Mouse (Mus musculus): ENCODE data around the gene Sec61a2. TPM values are rescaled to one million over a fixed set of nuclear protein-coding genes. Genes with fewer than 3 reads are reported as not detected.

Gene Sec61a2
- 57.6 and 72.1 TPM in 2 replicates for polyA plus RNA-seq (2012; rRNA removed)

DNA sequence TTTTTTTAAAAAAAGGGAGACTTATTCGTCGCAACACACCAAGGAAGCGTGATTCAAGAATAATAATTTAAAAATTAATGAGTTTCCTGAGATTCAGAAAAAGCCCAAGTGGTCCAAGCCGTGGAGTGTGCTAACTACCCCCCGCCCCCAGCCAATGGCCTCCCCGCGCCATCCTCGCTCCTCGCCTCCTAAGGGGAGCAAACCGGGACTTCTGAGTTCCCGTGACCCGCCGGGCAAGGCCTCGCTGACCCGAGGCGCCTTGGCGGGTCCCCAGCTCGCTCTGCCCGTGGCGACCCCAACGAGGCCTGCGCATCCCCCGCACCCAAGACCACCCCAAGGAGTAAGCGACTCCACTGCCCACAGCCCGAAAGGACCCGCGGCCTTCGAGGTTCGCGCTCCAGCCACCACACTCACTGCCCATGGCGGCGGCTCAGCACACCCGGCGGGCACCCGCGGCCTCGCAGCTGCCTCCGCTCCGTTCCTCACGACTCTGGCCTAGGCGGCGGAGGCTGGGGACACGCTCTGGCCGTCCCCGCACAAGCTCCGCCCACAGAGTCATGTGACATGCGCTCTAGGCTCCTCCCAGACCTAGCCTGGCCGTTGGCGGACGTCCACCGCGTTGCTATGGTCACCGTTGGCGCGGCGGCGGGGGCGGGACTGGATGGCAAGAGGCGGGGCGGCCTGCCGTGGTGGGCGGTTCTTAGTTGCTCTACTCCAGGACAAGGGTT is at the start of gene Sec61a2:
Gene Sec61a2 (minus strand): TSS at position 590 of the 728 bp plus-strand sequence.
- peak; percentile 100 for DNase-seq (ENCODE audit: low spot score)

- DNase-seq (ENCODE audit: low spot score): no peak
Measured at GRCm38 (mm10) chr2:5943071-5943470, 47.8 kb upstream of the Sec61a2 start.

DNA sequence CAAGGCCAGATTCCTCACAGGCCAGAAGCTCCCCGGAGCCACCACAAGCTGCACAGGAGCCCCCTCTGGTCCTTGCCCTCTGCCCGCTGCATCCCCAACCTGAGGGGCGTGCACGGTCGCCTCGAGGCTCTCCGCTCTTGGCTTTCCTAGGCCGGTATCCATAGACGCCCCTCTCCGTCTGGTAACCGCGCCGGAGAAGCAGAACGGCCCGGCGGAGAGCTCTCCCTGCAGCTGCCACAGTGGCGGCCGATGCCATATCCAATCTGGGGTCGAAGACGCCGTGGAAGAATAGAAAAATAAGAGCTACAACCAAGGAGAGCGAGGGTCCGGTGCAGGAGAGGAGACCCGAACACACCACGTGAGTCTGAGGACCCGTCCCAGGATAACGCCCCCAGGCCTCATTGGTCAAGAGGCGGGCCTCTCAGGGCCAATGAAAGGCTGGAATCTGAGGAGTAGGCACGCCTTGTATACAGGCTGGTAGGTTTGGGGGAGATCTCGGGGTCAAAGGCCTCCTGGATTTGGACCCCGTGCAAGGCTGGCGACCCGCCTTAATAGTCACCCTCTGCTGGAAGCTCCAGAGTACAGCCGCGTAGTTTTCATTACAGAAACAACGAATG is 47.3 kb upstream of the Sec61a2 start, which contains the start of gene Dhtkd1:
Gene Dhtkd1 (minus strand): TSS at position 377 of the 617 bp plus-strand sequence.
- peak; percentile 31 for DNase-seq (ENCODE audit: low spot score)

GRCm38 (mm10) chr2:5941861-5942415 is 46.7 kb upstream of the Sec61a2 start:
- no peak for DNase-seq (ENCODE audit: low spot score)

DNA sequence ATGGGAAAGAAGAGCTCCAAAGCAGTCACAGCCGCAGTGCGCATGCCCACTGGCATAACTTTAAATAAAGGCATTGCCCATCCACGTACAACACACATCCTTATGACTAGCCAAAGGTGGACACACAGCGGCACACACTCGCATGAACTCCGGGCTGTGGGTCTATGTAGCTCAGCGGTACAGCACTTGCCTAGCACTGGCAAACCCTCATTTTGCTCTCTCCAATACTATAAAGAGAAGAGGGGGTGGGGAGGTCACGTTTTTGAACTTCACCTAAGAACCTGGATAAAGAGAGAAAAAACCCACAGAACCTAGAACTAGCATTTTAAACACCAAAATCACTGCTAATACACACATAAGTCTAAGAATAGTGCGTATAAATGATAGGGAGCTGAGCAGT is 45.7 kb upstream of the Sec61a2 start:
- no peak for DNase-seq (ENCODE audit: low spot score)

- no peak for DNase-seq (ENCODE audit: low spot score)
Measured at GRCm38 (mm10) chr2:5939911-5940310, 44.7 kb upstream of the Sec61a2 start.

GRCm38 (mm10) chr2:5939319-5939718 is 44.1 kb upstream of the Sec61a2 start:
- no peak for DNase-seq (ENCODE audit: low spot score)

DNA sequence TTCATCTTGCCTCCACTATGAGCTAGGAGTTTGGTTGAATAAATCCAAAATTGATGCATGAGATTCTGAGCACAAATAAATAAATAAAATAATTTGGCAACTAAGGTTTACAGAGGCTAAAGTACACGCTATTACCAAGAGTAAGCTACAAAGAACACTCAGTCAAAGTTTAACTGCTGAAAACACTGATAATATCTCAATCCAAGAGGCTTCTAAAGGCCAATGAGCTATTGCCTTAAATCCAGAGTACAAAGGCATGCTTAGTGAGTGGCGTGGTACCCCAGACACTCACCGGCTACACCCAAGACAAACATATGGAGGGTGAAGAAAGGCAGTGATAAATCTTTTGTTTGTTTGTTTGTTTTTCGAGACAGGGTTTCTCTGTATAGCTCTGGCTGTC is 41.3 kb upstream of the Sec61a2 start:
- no peak for DNase-seq (ENCODE audit: low spot score)

DNA sequence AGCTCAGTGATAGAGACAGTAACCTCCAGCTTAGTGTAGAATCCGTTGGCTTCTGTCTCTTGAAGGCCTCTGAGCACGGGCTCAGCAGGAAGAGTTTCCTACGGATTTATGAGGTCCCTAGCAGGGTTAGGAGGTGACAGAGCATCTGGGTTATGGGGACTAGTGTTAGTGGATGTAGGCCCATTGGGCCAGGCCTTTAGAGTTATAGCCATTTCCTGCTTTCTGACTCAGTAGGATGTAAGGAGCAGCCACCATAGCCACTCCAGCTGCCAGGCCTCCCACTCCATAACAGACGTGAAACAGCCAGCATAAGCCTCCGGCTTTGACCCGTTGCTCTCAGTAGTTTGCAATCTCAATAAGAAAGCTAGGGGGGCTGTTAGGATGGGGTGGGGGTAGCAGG is 40.8 kb upstream of the Sec61a2 start:
- DNase-seq (ENCODE audit: low spot score): no peak

GRCm38 (mm10) chr2:5934936-5935335 is 39.7 kb upstream of the Sec61a2 start:
- DNase-seq (ENCODE audit: low spot score): no peak

GRCm38 (mm10) chr2:5931938-5932337 is 36.7 kb upstream of the Sec61a2 start:
- no peak for DNase-seq (ENCODE audit: low spot score)

DNA sequence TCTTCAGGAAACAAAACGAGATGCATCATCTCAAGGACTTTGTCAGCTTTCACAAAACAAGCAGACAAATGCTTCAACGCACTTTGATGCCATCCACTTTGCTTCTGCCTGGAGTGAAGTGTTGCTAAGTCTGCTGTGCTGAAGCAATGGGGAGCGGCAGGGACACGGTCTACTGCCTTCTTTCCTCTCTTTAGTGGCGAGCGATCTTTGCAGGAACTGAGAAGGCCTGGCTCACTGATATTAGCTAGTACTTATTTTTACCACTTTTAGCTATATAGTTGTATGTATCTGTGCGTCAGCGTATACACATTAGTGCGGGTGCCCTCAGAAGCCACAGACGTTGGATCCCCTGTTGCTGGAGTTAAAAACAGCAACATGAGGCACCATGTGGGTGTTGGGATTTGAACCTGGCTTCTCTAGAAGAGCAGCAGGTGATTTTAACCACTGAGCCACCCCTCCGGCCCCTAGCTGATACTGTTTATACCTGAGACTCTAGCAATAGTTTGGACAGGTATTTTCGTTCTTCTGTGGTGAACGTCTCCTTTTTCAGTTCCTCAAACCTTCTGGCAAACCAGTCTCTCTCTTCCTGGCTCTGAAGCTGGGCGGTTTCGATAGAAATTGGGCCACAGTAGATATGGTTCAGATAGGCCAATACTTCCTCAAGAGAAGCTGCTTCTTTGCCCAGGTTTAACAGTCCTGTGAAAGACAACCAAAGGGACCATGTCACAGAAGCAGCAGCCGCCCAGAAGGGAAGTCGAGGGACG is 35.2 kb upstream of the Sec61a2 start:
- no peak for DNase-seq (ENCODE audit: low spot score)

DNA sequence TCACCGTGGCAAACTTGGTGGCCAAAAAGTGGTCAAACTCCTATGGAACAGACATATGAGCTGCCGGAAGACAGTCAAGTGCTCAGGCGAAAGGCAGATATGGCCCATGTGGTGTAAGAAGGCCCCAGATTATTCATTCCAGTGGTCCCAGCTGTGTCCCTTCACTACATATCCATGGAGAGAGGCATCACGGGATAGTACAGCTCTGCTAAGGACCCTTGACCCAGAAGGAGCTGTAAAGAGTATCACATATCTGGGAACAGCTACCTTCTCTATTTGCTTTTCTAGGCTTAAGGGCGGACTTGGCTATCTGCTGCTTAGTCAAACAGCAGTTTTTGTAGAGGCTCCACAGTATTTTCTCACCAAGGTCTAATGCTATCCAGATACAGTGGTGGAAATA is 34.6 kb upstream of the Sec61a2 start:
- DNase-seq (ENCODE audit: low spot score): no peak

DNA sequence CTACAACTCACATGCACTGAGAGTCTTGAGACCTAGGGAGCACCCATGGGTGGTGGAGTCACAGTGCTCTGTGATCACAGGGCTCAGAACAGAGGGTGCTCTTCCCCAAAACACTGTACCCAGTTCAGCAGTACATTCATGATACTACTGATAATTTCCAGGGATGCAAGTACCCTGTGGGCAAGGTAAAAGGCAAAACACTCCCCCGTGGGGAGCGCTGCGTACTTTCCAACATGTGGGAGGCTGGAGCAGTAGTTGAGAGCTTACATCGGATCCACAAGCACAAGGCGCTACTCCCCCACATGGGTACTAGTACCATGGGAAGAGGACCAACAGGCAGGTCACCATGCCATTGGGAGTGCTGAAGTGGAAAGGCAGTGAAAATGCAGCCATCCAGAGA is 32.2 kb upstream of the Sec61a2 start:
- DNase-seq (ENCODE audit: low spot score): no peak

GRCm38 (mm10) chr2:5923786-5924185 is 28.6 kb upstream of the Sec61a2 start:
- DNase-seq (ENCODE audit: low spot score): no peak

DNA sequence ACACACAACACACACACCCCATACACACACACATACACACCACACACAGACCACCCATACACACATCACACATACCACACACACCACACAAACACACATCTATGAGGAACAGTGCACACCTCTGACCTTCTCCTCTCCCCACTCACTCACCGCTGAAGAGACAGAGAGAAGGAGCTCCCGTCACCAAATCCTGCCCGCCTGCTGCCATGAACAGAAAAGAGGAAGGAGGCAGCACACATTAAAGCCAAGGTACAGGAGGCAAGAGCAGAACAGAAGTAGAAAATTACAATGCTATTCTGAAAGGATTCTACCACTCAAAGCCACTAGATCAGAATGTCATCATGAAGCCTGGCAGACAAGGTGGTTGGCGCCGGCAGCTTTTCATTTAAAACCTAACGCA is 27.6 kb upstream of the Sec61a2 start:
- DNase-seq (ENCODE audit: low spot score): no peak

GRCm38 (mm10) chr2:5911282-5911965 is 16.2 kb upstream of the Sec61a2 start:
- DNase-seq (ENCODE audit: low spot score): no peak

DNA sequence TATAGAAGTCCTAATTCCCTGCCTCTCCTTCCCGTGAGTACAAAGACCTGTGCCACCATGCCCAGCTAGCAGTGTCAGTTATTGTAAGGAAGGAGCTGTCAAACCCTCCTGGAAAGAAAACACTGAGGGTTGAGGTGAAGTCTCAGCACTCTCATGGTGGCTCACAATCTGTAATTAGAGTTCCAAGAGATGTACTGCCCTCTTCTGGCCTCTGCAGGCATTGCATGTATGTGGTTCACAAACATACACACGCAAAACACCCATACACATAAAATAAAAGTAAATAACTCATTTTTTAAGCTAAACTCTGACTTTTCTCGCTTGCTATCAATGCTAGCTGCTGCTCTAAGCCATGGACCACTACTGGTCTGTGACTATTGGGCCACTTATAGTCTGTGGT is 11.4 kb upstream of the Sec61a2 start:
- no peak for DNase-seq (ENCODE audit: low spot score)

- DNase-seq (ENCODE audit: low spot score): no peak
Measured at GRCm38 (mm10) chr2:5906092-5906491, 10.9 kb upstream of the Sec61a2 start.

DNA sequence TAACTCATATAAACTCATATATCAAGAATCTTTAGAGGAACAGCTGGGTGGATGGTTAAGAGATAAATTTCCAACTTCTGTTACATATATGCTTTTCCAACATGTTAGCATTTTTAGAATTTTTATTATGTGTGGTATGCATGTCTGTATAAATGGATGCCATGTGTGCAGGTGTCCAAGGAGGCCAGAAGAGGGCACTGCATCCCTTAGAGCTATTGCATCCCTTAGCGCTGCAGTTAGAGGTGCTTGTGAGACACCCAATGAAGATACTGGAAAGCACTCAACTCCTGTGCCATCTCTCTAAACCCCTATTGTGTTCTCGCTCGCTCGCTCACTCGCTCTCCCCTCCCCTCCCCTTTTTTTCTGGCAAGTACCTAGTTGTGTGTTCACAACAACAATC is 4.9 kb upstream of the Sec61a2 start:
- no peak for DNase-seq (ENCODE audit: low spot score)

- no peak for DNase-seq (ENCODE audit: low spot score)
Measured at GRCm38 (mm10) chr2:5894296-5894695, 936 bp downstream of the Sec61a2 start.

- DNase-seq (ENCODE audit: low spot score): no peak
Measured at GRCm38 (mm10) chr2:5889412-5889811, 5.8 kb downstream of the Sec61a2 start.

Data from urinary bladder, adult 2 months (tissue).